Mouse (Mus musculus) left cerebral cortex, postnatal 14 days (tissue): ENCODE results near the gene Olfr248. TPM values are rescaled to one million over a fixed set of nuclear protein-coding genes. Genes with fewer than 3 reads are reported as not detected.
"Not testable (repeated sequence)": the region's sequence is repeated elsewhere in the genome, so short reads cannot be mapped to it uniquely, and the experiment has no call there.

Source experiments
- DNase-seq, 2 experiments: peaks; one replicate each; pipeline ENCODE4 v3.0.0; 2021 to 2022; ENCODE audit warnings: low spot score in 2 of 2, mixed read lengths in 1 of 2
- intact Hi-C: fragments of 180-260 bp; cut with DNase I; formaldehyde crosslinking; loops from one replicate; pipeline ENCODE4 v1.15.1; 2025
- long read RNA-seq, 2 experiments: library from polyadenylated mRNA; stranded (forward); transcript quantifications; one replicate each; pipeline ENCODE4 v2.0.0; 2021
- total RNA-seq, 2 experiments: library from RNA; stranded (reverse); gene quantifications; 2 replicates each; pipeline ENCODE4 v1.2.3; 2021

The Olfr248 gene
- total RNA-seq: not detected
- long read RNA-seq, experiment 1: 0 reads
- long read RNA-seq, experiment 2: 0 reads

DNA sequence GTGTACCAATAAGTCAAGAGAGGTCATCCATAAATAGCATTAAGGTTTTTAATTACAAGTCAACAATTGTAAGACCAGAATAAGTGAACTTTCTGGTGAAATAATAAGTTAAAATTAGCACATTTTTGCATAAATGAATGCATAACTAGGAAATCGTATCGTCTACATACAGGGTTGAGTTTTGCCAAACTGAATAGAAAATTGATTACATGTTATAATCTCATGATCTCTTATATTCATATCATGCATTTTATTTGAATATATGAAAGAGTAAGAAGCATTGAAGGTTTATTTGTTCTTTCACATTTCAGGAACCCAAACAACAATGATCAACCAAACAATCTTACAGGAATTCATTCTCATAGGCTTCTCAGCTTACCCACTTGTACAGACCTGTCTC lies at the start of gene Olfr248:
Gene Olfr248 (plus strand): TSS at position 301 of the 400 bp plus-strand sequence.
- no peak for DNase-seq
- intact Hi-C loops: no loop called here

DNA sequence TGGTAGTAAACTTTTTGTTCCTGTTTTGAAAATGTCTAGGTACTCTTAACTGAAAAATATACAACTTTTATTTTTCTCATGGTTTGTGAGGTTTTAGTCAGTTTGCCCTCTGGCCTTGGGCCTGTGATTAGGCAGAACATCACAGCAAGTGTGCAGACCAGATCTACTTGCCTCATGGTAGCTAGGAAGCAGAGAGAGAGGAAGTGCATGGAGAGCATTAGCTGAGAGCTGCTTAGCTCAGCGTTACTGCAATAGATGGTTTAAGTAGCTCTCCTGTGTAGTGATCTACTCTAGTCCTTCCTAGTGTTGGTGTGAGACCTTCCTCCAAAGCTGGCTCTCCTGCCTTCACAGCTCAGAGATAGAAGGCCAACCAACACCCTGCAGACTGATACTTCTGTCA lies 37.2 kb upstream of the Olfr248 start:
- intact Hi-C loops, DNase-seq: not testable (repeated sequence)

DNA sequence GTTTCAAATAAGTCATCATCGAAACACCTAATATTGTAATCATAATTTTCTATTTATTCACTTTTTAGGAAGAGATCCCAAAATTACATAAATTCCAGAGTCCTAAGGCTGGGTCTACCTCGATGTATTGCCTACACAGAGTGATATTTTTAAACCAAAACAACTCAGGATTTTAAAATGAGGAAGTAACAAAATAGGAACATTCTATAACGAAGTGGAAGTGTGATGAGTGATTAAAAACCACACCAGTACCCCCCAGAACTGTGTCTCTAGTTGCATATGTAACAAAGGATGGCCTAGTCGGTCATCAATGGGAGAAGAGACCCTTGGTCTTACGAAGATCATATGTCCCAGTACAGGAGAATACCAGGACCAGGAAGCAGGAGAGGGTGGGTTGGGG lies 36.2 kb upstream of the Olfr248 start:
- intact Hi-C loops: no loop called here
- no peak for DNase-seq

DNA sequence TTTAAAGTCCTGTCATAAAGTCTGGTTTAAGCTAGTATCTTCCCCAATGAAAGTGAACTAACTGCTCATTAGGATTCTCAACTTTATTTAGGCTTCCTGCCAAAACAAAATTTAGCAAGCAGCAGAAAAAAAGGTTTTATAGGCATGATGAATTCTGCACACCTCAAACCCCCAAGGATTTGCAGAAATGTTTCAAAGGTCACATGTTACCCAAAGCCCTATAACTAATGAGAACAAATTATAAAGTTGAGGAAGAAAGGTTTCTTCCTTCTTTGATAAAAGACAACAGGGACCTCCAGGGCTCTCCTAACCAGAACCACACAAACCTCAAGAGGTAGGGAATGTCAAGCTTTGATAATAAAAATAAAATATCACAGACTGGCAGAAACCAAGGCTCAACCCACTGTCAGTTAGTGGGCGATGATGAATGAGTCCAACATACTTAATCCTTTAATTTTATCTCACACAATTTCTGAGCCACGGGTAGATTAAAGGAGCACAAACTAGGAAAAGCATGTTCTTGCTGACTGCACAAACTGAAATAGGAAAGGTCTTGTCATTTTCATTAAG lies 25.9 kb upstream of the Olfr248 start, which contains the start of gene Olfr417:
Gene Olfr417 (plus strand): TSS at position 241 of the 570 bp plus-strand sequence.
- intact Hi-C loops: no loop called here
- no peak for DNase-seq

DNA sequence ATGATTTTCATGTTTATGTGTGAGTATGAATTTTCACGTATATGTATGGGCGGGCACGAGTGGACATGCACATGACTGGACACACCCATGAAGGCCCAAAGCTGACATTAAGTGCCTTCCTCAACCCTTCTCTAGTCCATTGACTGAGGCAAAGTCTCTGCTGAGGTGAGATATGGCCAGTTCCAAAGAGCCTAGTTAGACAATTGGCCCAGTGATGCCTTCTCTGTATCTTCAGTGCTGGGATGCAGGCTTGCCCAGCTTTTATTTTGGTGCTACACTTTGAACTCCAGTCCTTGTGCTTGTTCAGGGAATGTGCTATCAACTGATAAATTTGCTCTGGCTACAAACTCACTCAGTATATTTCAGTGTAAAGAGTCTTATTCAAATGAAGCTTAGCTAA lies 17.0 kb upstream of the Olfr248 start:
- DNase-seq: no peak
- intact Hi-C loops: no loop called here

DNA sequence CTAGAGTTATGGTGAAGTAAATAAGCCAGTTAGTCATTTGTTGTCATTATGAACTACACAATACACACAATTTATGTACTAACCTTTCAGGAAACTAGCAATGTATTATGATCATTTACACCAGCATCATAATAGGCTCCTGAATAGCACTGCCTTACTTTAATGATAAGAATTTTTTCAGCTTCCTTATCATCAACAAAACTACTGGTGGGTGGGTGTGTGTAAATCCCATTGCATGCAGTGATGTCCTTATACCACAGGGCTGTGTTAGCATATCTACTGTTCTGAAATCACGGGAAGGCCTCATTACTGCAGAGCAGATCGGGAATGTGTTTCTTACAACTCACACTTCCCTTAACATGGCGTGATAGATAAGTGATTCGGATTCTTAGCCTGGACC lies 32.1 kb downstream of the Olfr248 start:
- DNase-seq: no peak
- intact Hi-C loops: no loop called here

DNA sequence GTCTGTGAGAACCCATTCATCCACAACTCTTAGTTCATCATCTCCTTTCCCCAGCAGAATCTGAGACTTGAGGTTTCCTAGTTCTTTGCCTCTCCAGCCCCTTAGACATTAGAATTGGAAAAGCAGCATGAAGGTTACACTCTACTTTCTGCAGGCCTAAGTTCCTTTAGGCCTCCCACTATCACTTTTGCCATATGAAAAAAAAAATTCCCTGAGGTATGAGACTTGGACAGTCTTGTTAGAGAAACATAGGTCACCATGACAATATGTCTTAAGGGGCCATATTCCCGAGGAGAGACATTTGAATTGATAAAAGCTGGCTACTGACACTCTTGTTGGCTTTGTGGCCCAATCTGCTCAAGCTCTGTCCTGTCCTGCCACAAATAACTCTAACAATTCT lies 32.9 kb downstream of the Olfr248 start, which contains the start of gene Olfr414:
Gene Olfr414 (plus strand): TSS at position 301 of the 400 bp plus-strand sequence.
- no peak for DNase-seq
- intact Hi-C loops: no loop called here

DNA sequence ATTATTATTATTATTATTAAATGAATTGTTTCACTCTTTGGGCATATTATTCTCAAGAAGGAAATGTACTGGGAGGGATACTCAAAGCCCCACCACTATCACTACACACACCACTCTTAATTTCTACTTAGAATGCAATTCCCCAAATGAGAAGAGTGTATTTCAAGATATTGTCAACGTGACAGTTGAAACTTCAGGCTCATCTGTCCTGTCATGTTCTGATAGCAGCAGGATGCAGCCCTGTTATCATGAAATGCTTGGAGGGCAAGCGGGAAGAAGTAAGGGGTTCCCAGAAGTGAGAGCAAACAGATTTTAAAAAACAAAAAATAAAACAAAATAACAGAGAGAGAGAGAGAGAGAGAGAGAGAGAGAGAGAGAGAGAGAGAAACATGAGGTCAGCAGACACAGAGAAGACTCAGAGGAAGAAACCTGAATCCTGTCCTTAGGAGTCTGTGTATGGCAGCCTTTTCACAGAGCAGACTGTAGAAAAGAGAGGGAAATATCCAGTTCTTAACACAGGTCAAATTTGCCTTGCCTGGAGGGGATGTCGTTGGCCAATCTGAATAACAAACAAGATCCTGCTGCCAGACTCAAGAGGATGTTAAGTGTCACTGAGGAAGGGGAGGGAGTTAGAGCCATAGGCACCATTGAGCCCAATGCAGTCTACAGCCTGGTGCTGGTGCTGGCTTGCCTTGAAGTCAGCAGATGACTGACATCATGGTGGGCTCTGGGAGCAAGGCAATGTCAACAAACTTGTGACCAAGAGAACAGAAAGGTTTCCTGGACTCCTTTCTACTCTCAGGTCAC lies 35.5 kb downstream of the Olfr248 start:
- intact Hi-C loops: no loop called here
- no peak for DNase-seq

DNA sequence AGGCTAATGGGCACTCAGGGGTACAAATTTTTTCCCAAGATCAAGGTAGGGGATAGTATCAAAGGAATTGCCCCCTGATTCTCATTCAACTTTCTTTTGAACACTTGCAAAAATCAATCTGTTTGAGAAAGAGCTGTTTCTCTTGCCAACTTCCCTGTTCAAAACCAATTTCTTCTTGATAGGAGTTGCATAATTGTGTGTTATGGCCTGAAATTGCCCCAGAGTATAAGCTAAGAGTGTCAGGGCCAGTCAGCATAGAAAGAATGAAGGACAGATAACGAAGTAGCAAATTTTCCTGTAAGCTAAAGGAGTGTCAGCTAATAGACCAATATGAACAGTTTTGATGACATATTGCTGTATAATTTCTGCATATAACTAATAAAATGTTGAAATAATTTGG lies 36.6 kb downstream of the Olfr248 start:
- no peak for DNase-seq
- intact Hi-C loops: no loop called here

DNA sequence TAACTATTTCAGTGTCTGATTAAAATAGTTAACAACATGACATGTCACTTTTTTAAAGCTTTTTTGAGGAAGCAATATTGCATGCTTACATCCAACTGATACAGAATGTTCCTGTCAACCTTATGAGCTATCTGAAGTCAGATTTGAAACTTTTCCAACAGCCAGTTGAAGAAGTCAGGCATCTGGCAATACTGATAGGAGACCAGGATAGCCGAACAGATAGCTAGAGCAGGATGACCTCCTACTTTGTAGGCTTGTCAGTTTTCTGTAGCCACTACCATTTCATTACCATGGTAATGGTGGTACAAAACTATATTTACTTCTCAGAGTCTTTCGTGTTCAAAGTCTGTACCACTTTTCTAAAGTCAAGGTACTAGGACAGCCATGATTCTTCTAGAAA lies 37.6 kb downstream of the Olfr248 start:
- DNase-seq: no peak
- intact Hi-C loops: no loop called here

DNA sequence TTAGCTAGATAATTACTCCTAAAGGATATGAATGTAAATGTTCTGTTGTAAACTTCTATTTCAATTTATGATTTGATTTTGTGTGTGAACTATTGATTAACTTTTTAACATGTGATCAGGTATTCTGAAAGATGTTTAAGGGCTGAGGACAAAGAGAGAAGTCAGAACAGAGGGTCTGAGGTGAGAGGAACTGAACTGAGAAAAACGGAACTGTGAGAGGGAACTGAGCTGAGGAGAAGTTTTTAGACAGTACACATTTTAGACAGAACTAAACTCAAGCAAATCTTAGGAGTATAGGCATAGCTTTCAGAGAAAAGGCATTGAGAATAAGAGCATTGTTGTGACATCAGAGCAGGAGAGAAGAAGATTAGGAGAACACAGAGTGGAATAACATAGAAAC lies 43.3 kb downstream of the Olfr248 start:
- no peak for DNase-seq
- intact Hi-C loops: no loop called here

Other genes starting within 250 kb of the Olfr248 start
- not detected for gene Olfr420, start 235.4 kb upstream of the Olfr248 start, total RNA-seq
- gene Spta1, start 218.3 kb upstream of the Olfr248 start, total RNA-seq: under 1 TPM; 0.19 to 0.24 TPM
- gene Olfr419, start 139.0 kb upstream of the Olfr248 start, total RNA-seq: not detected
- not detected for gene Mptx1, start 60.5 kb upstream of the Olfr248 start, total RNA-seq
- gene Olfr417, start 25.9 kb upstream of the Olfr248 start, total RNA-seq: not detected
- not detected for gene Olfr414, start 33.0 kb downstream of the Olfr248 start, total RNA-seq
- not detected for gene Olfr220, start 51.0 kb downstream of the Olfr248 start, total RNA-seq
- 10 to 100 TPM; 57.5 to 64.6 TPM for gene Fmn2, start 110.8 kb downstream of the Olfr248 start, total RNA-seq